26 mouse cellular contexts compared by ENCODE assay signal in the genomic region with DNA sequence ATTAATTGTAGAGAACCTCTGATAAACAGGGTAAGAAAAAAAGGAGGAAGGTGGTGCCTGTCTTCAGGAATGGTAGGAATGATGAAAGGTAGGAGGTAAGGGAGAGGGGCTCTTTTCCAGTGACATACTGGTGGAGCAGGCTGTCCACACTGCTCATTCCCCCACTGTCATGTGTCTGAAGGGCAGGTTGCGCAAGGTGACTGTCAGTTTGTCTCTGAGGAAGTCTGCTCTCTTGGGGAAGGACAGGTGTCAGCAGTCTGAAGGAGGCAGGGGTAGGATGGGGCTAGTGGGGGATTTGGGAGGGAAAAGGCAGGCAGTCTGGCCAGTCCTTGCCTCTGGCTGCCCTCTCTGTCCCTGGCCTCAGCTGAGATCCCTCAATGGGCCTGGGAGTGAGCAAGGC. TPM values are rescaled to one million over a fixed set of nuclear protein-coding genes. Genes with fewer than 3 reads are reported as not detected.
DNase-seq lines count a peak whose midpoint lies in the region; ATAC-seq lines count a peak whose summit lies in the region.
"Had no signal": no experiment of that assay in that cellular context is flagged by ENCODE, and none has a peak within 500 bp of the region (broad histone marks: within the 10 kb centered on the region; RNA-seq: fewer than 3 reads in every experiment).

No protein-coding gene starts in this region.

- H3K27me3 ChIP-seq in intestine, embryonic 15.5 days (replicated peaks), result no peaks in the 10 kb centered on the region
- H3K27me3 ChIP-seq in intestine, embryonic 16.5 days (replicated peaks; ENCODE audit: control insufficient read depth, insufficient read depth, low read length), result no peaks in the 10 kb centered on the region
- H3K27me3 ChIP-seq: embryonic facial prominence, embryonic 12.5 days; forebrain, embryonic 12.5 days; heart, embryonic 15.5 days; hindbrain, embryonic 15.5 days; midbrain, embryonic 15.5 days; neural tube, embryonic 13.5 days; stomach, embryonic 15.5 days had no signal

- no peaks in the 10 kb centered on the region for H3K9me3 ChIP-seq in intestine, embryonic 15.5 days
- no peaks in the 10 kb centered on the region for H3K9me3 ChIP-seq in intestine, embryonic 16.5 days (ENCODE audit: control insufficient read depth, low read length)
- H3K9me3 ChIP-seq: embryonic facial prominence, embryonic 12.5 days; forebrain, embryonic 12.5 days; heart, embryonic 15.5 days; hindbrain, embryonic 15.5 days; midbrain, embryonic 15.5 days; neural tube, embryonic 13.5 days; stomach, embryonic 15.5 days had no signal

- WGBS in intestine, embryonic 15.5 days, result 89% methylated on average over 1 of the region's 1 CpGs
- WGBS in intestine, embryonic 16.5 days, result 100% methylated on average over 1 of the region's 1 CpGs

- 0 out of 2 replicates have a peak, but pooled peaks have one; percentile 14 for ATAC-seq in intestine, embryonic 15.5 days
- no peak for ATAC-seq in intestine, embryonic 16.5 days
- 0 out of 2 replicates have a peak, but pooled peaks have one; percentile 24 for ATAC-seq in common myeloid progenitor, adult 5-6 weeks (replicated peaks; ENCODE audit: low read depth, poor library complexity, severe bottlenecking)
- peak; percentile 82 for ATAC-seq in megakaryocyte, adult 5-6 weeks (ENCODE audit: poor library complexity, severe bottlenecking)
- ATAC-seq: midbrain, embryonic 15.5 days had no signal

- intact Hi-C loops in left cerebral cortex, postnatal 36 days (cut with DNase I), result no loop called here

- H3K36me3 ChIP-seq in intestine, embryonic 15.5 days, result peaks cover 59% of the 10 kb centered on the region
- H3K36me3 ChIP-seq in intestine, embryonic 16.5 days (ENCODE audit: control insufficient read depth, insufficient read depth, low read length), result peaks cover 22% of the 10 kb centered on the region

- no peak overlapping the region for H3K4me2 ChIP-seq in intestine, embryonic 15.5 days (replicated peaks)
- H3K4me2 ChIP-seq in intestine, embryonic 16.5 days (ENCODE audit: low read depth, low read length), result no peak overlapping the region
- H3K4me2 ChIP-seq: embryonic facial prominence, embryonic 12.5 days; forebrain, embryonic 12.5 days; heart, embryonic 15.5 days; hindbrain, embryonic 15.5 days; midbrain, embryonic 15.5 days; neural tube, embryonic 13.5 days; stomach, embryonic 15.5 days had no signal

- H3K27ac ChIP-seq in intestine, embryonic 15.5 days, result no peak overlapping the region
- no peak overlapping the region for H3K27ac ChIP-seq in intestine, embryonic 16.5 days (ENCODE audit: low read length)
- H3K27ac ChIP-seq: embryonic facial prominence, embryonic 12.5 days; forebrain, embryonic 12.5 days; heart, embryonic 15.5 days; hindbrain, embryonic 15.5 days; midbrain, embryonic 15.5 days; neural tube, embryonic 13.5 days; stomach, embryonic 15.5 days had no signal

- H3K4me3 ChIP-seq in intestine, embryonic 15.5 days (replicated peaks), result no peak overlapping the region
- H3K4me3 ChIP-seq in intestine, embryonic 16.5 days (ENCODE audit: low read length), result no peak overlapping the region
- H3K4me3 ChIP-seq: embryonic facial prominence, embryonic 12.5 days; erythroblast, embryonic 14.5 days; forebrain, embryonic 12.5 days; heart, embryonic 15.5 days; hindbrain, embryonic 15.5 days; midbrain, embryonic 15.5 days; neural tube, embryonic 13.5 days; stomach, embryonic 15.5 days had no signal

- peak; percentile 61 for DNase-seq in 416B (ENCODE audit: low read depth)
- no peak for DNase-seq in frontal cortex, postnatal 36 days (ENCODE audit: low spot score in 2 of 2)
- no peak for DNase-seq in urinary bladder, postnatal 14 days (ENCODE audit: low spot score)
- DNase-seq in left cerebral cortex, postnatal 36 days (ENCODE audit: low spot score in 2 of 2), result no peak
- DNase-seq: adrenal gland, adult 2 months; B cell, adult 2 months; cerebellum, adult 11-12 months; cerebellum, postnatal 10 days; heart, adult 18-20 months; heart, postnatal 4 days; kidney, adult 9 months; lung, postnatal 36 days; thymus, adult 18-20 months; thymus, postnatal 36 days had no signal

- H3K9ac ChIP-seq in intestine, embryonic 15.5 days, result no peak overlapping the region
- H3K9ac ChIP-seq in intestine, embryonic 16.5 days (ENCODE audit: low read depth, low read length), result no peak overlapping the region
- H3K9ac ChIP-seq: forebrain, embryonic 12.5 days; heart, embryonic 15.5 days; hindbrain, embryonic 15.5 days; midbrain, embryonic 15.5 days; neural tube, embryonic 13.5 days; stomach, embryonic 15.5 days had no signal

- no peaks in the 10 kb centered on the region for H3K4me1 ChIP-seq in intestine, embryonic 15.5 days (replicated peaks)
- no peaks in the 10 kb centered on the region for H3K4me1 ChIP-seq in intestine, embryonic 16.5 days (ENCODE audit: control insufficient read depth, insufficient read depth, low read length)
- H3K4me1 ChIP-seq: embryonic facial prominence, embryonic 12.5 days; forebrain, embryonic 12.5 days; heart, embryonic 15.5 days; hindbrain, embryonic 15.5 days; midbrain, embryonic 15.5 days; neural tube, embryonic 13.5 days; stomach, embryonic 15.5 days had no signal

RNA-seq across cellular contexts. Expression of a gene that starts 8.3 kb away (rescaled TPM):
- 70.8 and 78.9 TPM in 2 replicates for polyA plus RNA-seq in intestine, embryonic 15.5 days (2015; fragmentation: Nextera tagmentation; extraction: Ambion mirVana)
- 69.2 and 78.7 TPM in 2 replicates for polyA plus RNA-seq in intestine, embryonic 16.5 days (2015; fragmentation: Nextera tagmentation; extraction: Ambion mirVana)
- total RNA-seq in common myeloid progenitor, adult 5-6 weeks (2017), result 149 and 190 TPM in 2 replicates
- 42.1 and 46.8 TPM in 2 replicates for total RNA-seq in megakaryocyte, adult 5-6 weeks (2015)
- 129 and 153 TPM in 2 replicates for total RNA-seq in megakaryocyte, adult 5-6 weeks (2017)
- total RNA-seq in left cerebral cortex, postnatal 36 days (2021), result 10 to 100 TPM; 59.0 to 72.1 TPM

RNA-seq across cellular contexts. Expression of a gene that starts 8.5 kb away (rescaled TPM):
- polyA plus RNA-seq in intestine, embryonic 15.5 days (2015; fragmentation: Nextera tagmentation; extraction: Ambion mirVana), result 48.3 and 50.0 TPM in 2 replicates
- polyA plus RNA-seq in intestine, embryonic 16.5 days (2015; fragmentation: Nextera tagmentation; extraction: Ambion mirVana), result 52.6 and 53.9 TPM in 2 replicates
- total RNA-seq in common myeloid progenitor, adult 5-6 weeks (2017), result 16.6 and 21.3 TPM in 2 replicates
- 14.7 and 15.4 TPM in 2 replicates for total RNA-seq in megakaryocyte, adult 5-6 weeks (2015)
- total RNA-seq in megakaryocyte, adult 5-6 weeks (2017), result 9.0 and 9.4 TPM in 2 replicates
- total RNA-seq in left cerebral cortex, postnatal 36 days (2021), result 10 to 100 TPM; 17.9 to 21.3 TPM

RNA-seq across cellular contexts. Expression of a gene that starts 21.0 kb away (rescaled TPM):
- polyA plus RNA-seq in intestine, embryonic 15.5 days (2015; fragmentation: Nextera tagmentation; extraction: Ambion mirVana), result 27.2 and 28.1 TPM in 2 replicates
- polyA plus RNA-seq in intestine, embryonic 16.5 days (2015; fragmentation: Nextera tagmentation; extraction: Ambion mirVana), result 37.3 and 43.6 TPM in 2 replicates
- 82.7 and 90.0 TPM in 2 replicates for total RNA-seq in common myeloid progenitor, adult 5-6 weeks (2017)
- 350 and 368 TPM in 2 replicates for total RNA-seq in megakaryocyte, adult 5-6 weeks (2015)
- 118 and 143 TPM in 2 replicates for total RNA-seq in megakaryocyte, adult 5-6 weeks (2017)
- 1 to 10 TPM; 2.6 to 3.3 TPM for total RNA-seq in left cerebral cortex, postnatal 36 days (2021)

RNA-seq across cellular contexts. Expression of a gene that starts 28.6 kb away (rescaled TPM):
- 40.2 and 41.7 TPM in 2 replicates for polyA plus RNA-seq in intestine, embryonic 15.5 days (2015; fragmentation: Nextera tagmentation; extraction: Ambion mirVana)
- polyA plus RNA-seq in intestine, embryonic 16.5 days (2015; fragmentation: Nextera tagmentation; extraction: Ambion mirVana), result 37.9 and 38.2 TPM in 2 replicates
- total RNA-seq in common myeloid progenitor, adult 5-6 weeks (2017), result 2.1 and 3.9 TPM in 2 replicates
- total RNA-seq in megakaryocyte, adult 5-6 weeks (2015), result 11.5 and 15.2 TPM in 2 replicates
- total RNA-seq in megakaryocyte, adult 5-6 weeks (2017), result 6.1 and 6.3 TPM in 2 replicates
- total RNA-seq in left cerebral cortex, postnatal 36 days (2021), result 1 to 10 TPM; 6.2 to 9.7 TPM

RNA-seq across cellular contexts. Expression of a gene that starts 36.2 kb away (rescaled TPM):
- polyA plus RNA-seq in intestine, embryonic 15.5 days (2015; fragmentation: Nextera tagmentation; extraction: Ambion mirVana), result 17.5 and 19.9 TPM in 2 replicates
- polyA plus RNA-seq in intestine, embryonic 16.5 days (2015; fragmentation: Nextera tagmentation; extraction: Ambion mirVana), result 17.8 and 19.4 TPM in 2 replicates
- 583 and 663 TPM in 2 replicates for total RNA-seq in common myeloid progenitor, adult 5-6 weeks (2017)
- 544 and 552 TPM in 2 replicates for total RNA-seq in megakaryocyte, adult 5-6 weeks (2015)
- 837 and 967 TPM in 2 replicates for total RNA-seq in megakaryocyte, adult 5-6 weeks (2017)
- total RNA-seq in left cerebral cortex, postnatal 36 days (2021), result 1 to 10 TPM; 1.3 to 2.0 TPM

Comparison
In these comparisons a context has a peak if more than half of its experiments do, and no peak if none do; other contexts are left out.
1. RNA of a gene that starts 21.0 kb away (total RNA-seq): 118 to 368 TPM in megakaryocyte, adult 5-6 weeks and 82.7 to 90.0 TPM in common myeloid progenitor, adult 5-6 weeks; 2.6 to 3.3 TPM in left cerebral cortex, postnatal 36 days; every median in the first group is over 10 times any median in the second.